Mouse (Mus musculus) forebrain, postnatal 0 days (tissue): ENCODE measurements at regions not wholly inside any gene's neighbourhood (a gene's known extent, or its start where the extent isn't known, plus 50 kb on each side); places are given as distances from the start of the nearest gene placed in this dataset.
A peak's percentile ranks its signal among the peaks of the same experiment; 100 is the strongest.

Experiments
- ATAC-seq: fragments of 200-750 bp; cut with Nextera tagmentation; 2 replicates; pipeline ENCODE4 v1.8.0; 2017; ENCODE audit warnings: mild to moderate bottlenecking, moderate library complexity
- DNase-seq: peaks from one replicate; pipeline ENCODE4 v3.0.0-alpha.2; 2015
- H3K27ac ChIP-seq: fragments of 300-500 bp; sonication (generic); 2 replicates; pipeline ENCODE4 v1.5.1; 2014; ENCODE audit warnings: low read depth, mild to moderate bottlenecking, antibody characterized with exemption, low read length, moderate library complexity, mixed read lengths
- H3K27me3 ChIP-seq: fragments of 300-500 bp; sonication (generic); 2 replicates; pipeline ENCODE4 v1.6.1; 2014; ENCODE audit warnings: mild to moderate bottlenecking, low read length, mixed read lengths; ENCODE audit not compliant: insufficient read depth
- H3K36me3 ChIP-seq: fragments of 300-500 bp; sonication (generic); 2 replicates; pipeline ENCODE4 v1.6.1; 2014; ENCODE audit warnings: mild to moderate bottlenecking, moderate library complexity; ENCODE audit not compliant: insufficient read depth
- H3K4me1 ChIP-seq: fragments of 300-500 bp; sonication (generic); 2 replicates; pipeline ENCODE4 v1.6.1; 2014; ENCODE audit warnings: antibody characterized with exemption; ENCODE audit not compliant: insufficient read depth
- H3K4me2 ChIP-seq: fragments of 300-500 bp; sonication (generic); 2 replicates; pipeline ENCODE4 v1.6.1; 2014; ENCODE audit warnings: low read depth, mild to moderate bottlenecking, moderate library complexity
- H3K4me3 ChIP-seq: fragments of 300-500 bp; sonication (generic); 2 replicates; pipeline ENCODE4 v1.5.1; 2014; ENCODE audit warnings: low read depth, low read length, mixed read lengths
- H3K9ac ChIP-seq: fragments of 300-500 bp; sonication (generic); 2 replicates; pipeline ENCODE4 v1.6.1; 2014; ENCODE audit warnings: mild to moderate bottlenecking
- H3K9me3 ChIP-seq: fragments of 300-500 bp; sonication (generic); 2 replicates; pipeline ENCODE4 v1.6.1; 2016; ENCODE audit warnings: low read length
- CTCF ChIP-seq: sonication (generic); IDR thresholded peaks from 2 replicates; pipeline ENCODE4 v1.5.1; 2016; ENCODE audit warnings: antibody characterized with exemption, control low read depth, low read depth
- WGBS: fragments of 180-500 bp; shearing (Covaris S2); extraction: QIAGEN DNeasy Blood & Tissue Kit; methylation state at CpG from one replicate; pipeline ENCODE4 v1.1.7; 2014; 5-methylcytosine and 5-hydroxymethylcytosine counted together

DNA sequence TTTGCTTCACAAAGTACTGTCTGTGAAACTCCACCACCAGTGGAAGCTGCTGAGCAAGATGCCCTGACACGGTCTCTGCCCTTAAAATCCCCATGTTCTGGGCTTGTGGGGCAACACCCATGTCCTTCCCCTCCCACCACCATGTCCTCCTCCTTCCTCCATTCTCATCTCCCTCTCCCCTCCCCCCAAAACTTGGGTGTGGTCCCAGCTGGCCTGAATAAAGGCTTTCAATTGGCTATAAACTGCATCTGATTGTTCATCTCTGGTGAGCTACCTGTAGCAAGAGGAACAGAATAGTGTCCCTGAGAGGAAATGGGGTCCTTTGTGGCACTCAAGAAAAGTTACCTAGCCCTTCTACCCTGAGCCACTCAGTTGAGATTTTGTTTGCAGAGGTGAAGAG lies 91.8 kb downstream of the Slc16a9 start:
- Histone ChIP-seq H3K4me3 (no peak overlapping the region), H3K4me1 (no peaks in the 10 kb centered on the region), H3K9me3 (0 out of 2 replicates have a peak, but pooled peaks cover 5% of the 10 kb centered on the region), H3K4me2 (no peak overlapping the region), H3K9ac (no peak overlapping the region), H3K36me3 (no peaks in the 10 kb centered on the region), H3K27ac (no peak overlapping the region), H3K27me3 (no peaks in the 10 kb centered on the region)
- WGBS = 91% methylated on average over 1 of the region's 1 CpGs
- DNase-seq = no peak
- no peak for TF ChIP-seq CTCF
- no peak for ATAC-seq

DNA sequence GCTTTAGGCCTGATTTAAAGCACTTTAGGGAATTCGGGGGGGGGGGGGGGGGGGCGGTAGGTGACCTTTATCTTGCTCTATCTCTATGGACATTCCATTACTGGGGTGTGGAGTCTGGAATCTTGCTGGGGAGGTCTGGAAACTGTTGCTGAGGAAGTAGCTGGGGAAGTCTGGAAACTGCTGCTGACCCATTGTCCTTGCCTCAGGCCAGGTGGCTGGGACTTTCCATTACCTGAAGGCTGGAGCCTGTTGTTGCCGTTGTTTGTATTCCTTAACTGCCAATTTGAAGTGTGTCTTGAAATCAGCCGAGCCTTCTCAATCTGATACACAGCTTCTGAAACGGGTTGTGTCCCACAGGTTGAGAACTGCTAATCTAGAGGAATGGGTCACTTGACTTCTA lies 80.9 kb upstream of the Fam13c start:
- Histone ChIP-seq H3K36me3 (no peaks in the 10 kb centered on the region), H3K4me3 (no peak overlapping the region), H3K9me3 (no peaks in the 10 kb centered on the region), H3K27ac (no peak overlapping the region), H3K4me1 (no peaks in the 10 kb centered on the region), H3K9ac (no peak overlapping the region), H3K27me3 (no peaks in the 10 kb centered on the region), H3K4me2 (no peak overlapping the region)
- WGBS = 67% methylated on average over 5 of the region's 5 CpGs
- ATAC-seq (no peak), DNase-seq (no peak)
- no peak for TF ChIP-seq CTCF

- ATAC-seq (no peak), DNase-seq (no peak)
- no peak for TF ChIP-seq CTCF
- H3K9ac ChIP-seq = no peak overlapping the region
- no peak overlapping the region for H3K4me2 ChIP-seq
- no peak overlapping the region for H3K4me3 ChIP-seq
- no peaks in the 10 kb centered on the region for H3K27me3 ChIP-seq
- H3K27ac ChIP-seq = no peak overlapping the region
- no peaks in the 10 kb centered on the region for H3K4me1 ChIP-seq
- no peaks in the 10 kb centered on the region for H3K36me3 ChIP-seq
- no peaks in the 10 kb centered on the region for H3K9me3 ChIP-seq
- 73% methylated on average over 7 of the region's 7 CpGs for WGBS
These were observed 80.4 kb upstream of the Fam13c start for GRCm38 (mm10) chr10:70359834-70360233.

DNA sequence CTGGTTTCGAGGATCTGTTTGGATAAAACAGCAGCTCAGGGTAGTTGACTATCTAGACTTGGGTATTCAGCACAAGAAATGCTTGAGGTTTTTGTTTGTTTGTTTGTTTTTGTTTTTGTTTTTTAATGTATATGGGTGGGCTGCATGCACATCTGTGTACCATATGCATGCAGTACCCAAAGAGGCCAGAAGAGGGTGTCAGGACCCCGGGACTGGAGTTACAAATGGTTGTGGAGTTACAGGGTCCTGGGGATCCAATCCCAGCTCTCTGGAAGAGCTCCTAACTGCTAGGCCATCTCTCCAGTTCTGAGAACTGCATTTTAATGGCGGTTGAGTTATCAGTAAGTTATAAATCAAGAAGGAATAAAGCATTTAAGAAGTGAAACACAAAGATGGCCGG lies 77.2 kb upstream of the Fam13c start:
- Histone ChIP-seq H3K27ac (no peak overlapping the region), H3K4me3 (no peak overlapping the region), H3K36me3 (no peaks in the 10 kb centered on the region), H3K27me3 (no peaks in the 10 kb centered on the region), H3K4me1 (no peaks in the 10 kb centered on the region), H3K9ac (no peak overlapping the region), H3K9me3 (no peaks in the 10 kb centered on the region), H3K4me2 (no peak overlapping the region)
- DNase-seq (no peak), ATAC-seq (no peak)
- peak; percentile 59 for TF ChIP-seq CTCF
- 78% methylated on average over 4 of the region's 4 CpGs for WGBS

DNA sequence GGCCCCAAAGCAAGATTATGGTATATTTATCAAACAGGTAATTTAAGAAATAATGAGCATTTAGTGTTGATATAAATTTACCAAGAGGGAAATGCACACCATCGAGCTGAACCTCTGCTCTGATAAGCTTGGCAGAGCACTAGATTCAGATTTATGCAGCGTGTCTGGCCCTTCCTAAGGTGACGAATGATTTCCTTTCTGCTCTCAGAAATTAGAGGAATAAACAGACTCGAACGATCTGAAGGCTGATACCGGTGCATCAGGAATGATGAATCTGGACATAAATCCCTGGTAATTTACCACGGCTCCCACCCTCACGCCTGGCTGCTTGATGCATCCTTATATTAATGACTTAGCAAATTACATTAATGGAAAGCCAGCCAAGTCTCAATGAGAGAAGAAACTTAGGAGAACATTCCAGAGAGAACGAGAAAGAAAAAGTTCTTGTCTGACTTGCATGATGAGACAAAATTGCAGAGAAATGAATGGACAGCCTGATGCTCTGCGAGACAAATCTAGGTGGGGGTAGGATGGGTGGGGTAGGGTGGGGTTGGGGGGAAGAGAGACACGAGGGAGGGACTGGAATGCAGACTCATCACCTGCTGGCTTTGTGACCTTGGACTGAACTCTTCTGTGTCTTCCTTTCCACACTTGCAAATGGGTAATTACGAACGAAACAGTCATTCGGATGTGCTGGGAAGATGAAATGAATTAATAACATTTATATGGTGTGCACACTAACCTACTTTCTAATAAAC lies 75.9 kb upstream of the Fam13c start:
- 65% methylated on average over 14 of the region's 14 CpGs for WGBS
- TF ChIP-seq CTCF = no peak
- no peak for ATAC-seq

GRCm38 (mm10) chr10:70364976-70365345 lies 75.3 kb upstream of the Fam13c start:
- Histone ChIP-seq H3K4me1 (no peaks in the 10 kb centered on the region), H3K36me3 (no peaks in the 10 kb centered on the region), H3K9ac (no peak overlapping the region), H3K4me3 (no peak overlapping the region), H3K4me2 (no peak overlapping the region), H3K9me3 (no peaks in the 10 kb centered on the region), H3K27me3 (no peaks in the 10 kb centered on the region), H3K27ac (no peak overlapping the region)
- 91% methylated on average over 9 of the region's 9 CpGs for WGBS
- no peak for ATAC-seq
- no peak for DNase-seq
- no peak for TF ChIP-seq CTCF

More for the DNA sequence above, 75.9 kb upstream of the Fam13c start:
- no peak overlapping the region for H3K4me3 ChIP-seq
- no peak overlapping the region for H3K4me2 ChIP-seq
- no peak overlapping the region for H3K9ac ChIP-seq
- no peaks in the 10 kb centered on the region for H3K9me3 ChIP-seq
- H3K4me1 ChIP-seq = no peaks in the 10 kb centered on the region
- no peaks in the 10 kb centered on the region for H3K36me3 ChIP-seq
- H3K27me3 ChIP-seq = no peaks in the 10 kb centered on the region
- no peak overlapping the region for H3K27ac ChIP-seq
- no peak for DNase-seq

- H3K9ac ChIP-seq = no peak overlapping the region
These were observed 74.8 kb upstream of the Fam13c start for GRCm38 (mm10) chr10:70365504-70365903.

More at GRCm38 (mm10) chr10:70365504-70365903, 74.8 kb upstream of the Fam13c start:
- no peak for DNase-seq
- H3K4me3 ChIP-seq = no peak overlapping the region
- no peaks in the 10 kb centered on the region for H3K9me3 ChIP-seq
- no peak overlapping the region for H3K27ac ChIP-seq
- no peaks in the 10 kb centered on the region for H3K27me3 ChIP-seq
- H3K36me3 ChIP-seq = no peaks in the 10 kb centered on the region
- no peaks in the 10 kb centered on the region for H3K4me1 ChIP-seq
- no peak for TF ChIP-seq CTCF
- 91% methylated on average over 9 of the region's 9 CpGs for WGBS
- ATAC-seq = no peak
- no peak overlapping the region for H3K4me2 ChIP-seq
